Mouse (Mus musculus) MEL (cell line): Measurements from ENCODE around the gene Slc25a48. TPM values are rescaled to one million over a fixed set of nuclear protein-coding genes. Genes with fewer than 3 reads are reported as not detected.

Experiments used
- DNase-seq: peaks from one replicate; pipeline ENCODE4 v3.0.0; 2011; ENCODE audit warnings: low read depth, low spot score
- H3K27ac ChIP-seq: 2 replicates; pipeline ENCODE4 v1.5.1; 2012; ENCODE audit warnings: low read depth, mild to moderate bottlenecking, control low read depth, low read length, moderate library complexity; ENCODE audit not compliant: control insufficient read depth
- H3K27me3 ChIP-seq, 2 experiments: fragments of 150-350 bp in 1 of 2; sonication (generic) in 1 of 2; 2 replicates each; pipeline ENCODE4 v1.6.1; 2012; ENCODE audit warnings: low read length in 2 of 2, mild to moderate bottlenecking in 2 of 2, improper control_type of control experiment in 1 of 2, moderate library complexity in 1 of 2; ENCODE audit not compliant: insufficient read depth in 2 of 2, control insufficient read depth in 1 of 2
- H3K36me3 ChIP-seq, 2 experiments: 2 replicates each; pipeline ENCODE4 v1.6.1; 2012 to 2014; ENCODE audit warnings: low read length in 2 of 2, improper control_type of control experiment in 1 of 2, inconsistent platforms in 1 of 2, mild to moderate bottlenecking in 1 of 2; ENCODE audit not compliant: insufficient read depth in 2 of 2, control insufficient read depth in 1 of 2
- H3K4me1 ChIP-seq, 2 experiments: fragments of 150-350 bp in 1 of 2; sonication (generic) in 1 of 2; 2 replicates each; pipeline ENCODE4 v1.6.1; 2012; ENCODE audit warnings: low read length in 2 of 2, improper control_type of control experiment in 1 of 2, mild to moderate bottlenecking in 1 of 2; ENCODE audit not compliant: insufficient read depth in 2 of 2, control insufficient read depth in 1 of 2
- H3K4me3 ChIP-seq, 2 experiments: fragments of 150-350 bp in 1 of 2; sonication (generic) in 1 of 2; 2 replicates each; pipeline ENCODE4 v1.5.1; 2012; ENCODE audit warnings: low read depth in 2 of 2, low read length in 2 of 2, mild to moderate bottlenecking in 2 of 2, moderate library complexity in 2 of 2, control low read depth in 1 of 2, improper control_type of control experiment in 1 of 2; ENCODE audit not compliant: control insufficient read depth in 1 of 2, insufficient read depth in 1 of 2
- H3K79me2 ChIP-seq: 2 replicates; pipeline ENCODE4 v1.6.1; 2012; ENCODE audit warnings: mild to moderate bottlenecking, low read length, moderate library complexity; ENCODE audit not compliant: control insufficient read depth, poor library complexity, insufficient read depth
- H3K9ac ChIP-seq: 2 replicates; pipeline ENCODE4 v1.6.1; 2012; ENCODE audit warnings: low read depth, mild to moderate bottlenecking, control low read depth, low read length, moderate library complexity; ENCODE audit not compliant: control insufficient read depth, poor library complexity, severe bottlenecking
- H3K9me3 ChIP-seq: fragments of 150-350 bp; sonication (generic); replicated peaks from 2 replicates; pipeline ENCODE4 v1.6.1; 2012; ENCODE audit warnings: mild to moderate bottlenecking, low read length, improper control_type of control experiment, moderate library complexity; ENCODE audit not compliant: insufficient read depth
- BHLHE40 ChIP-seq: IDR thresholded peaks from 2 replicates; pipeline ENCODE4 v1.6.1; 2012; ENCODE audit warnings: low read depth, mild to moderate bottlenecking, inconsistent platforms, low read length, improper control_type of control experiment, borderline replicate concordance
- CHD1 ChIP-seq: IDR thresholded peaks from 2 replicates; pipeline ENCODE4 v1.6.1; 2012; ENCODE audit warnings: low read depth, mild to moderate bottlenecking, inconsistent platforms, low read length, improper control_type of control experiment
- E2F4 ChIP-seq: IDR thresholded peaks from 2 replicates; pipeline ENCODE4 v1.6.1; 2011; ENCODE audit warnings: low read depth, low read length, improper control_type of control experiment, borderline replicate concordance
- EP300 ChIP-seq, 2 experiments: IDR thresholded peaks; 2 replicates each; pipeline ENCODE4 v1.6.1; 2011; ENCODE audit warnings: improper control_type of control experiment in 2 of 2, low read length in 2 of 2, low read depth in 1 of 2, mild to moderate bottlenecking in 1 of 2
- ETS1 ChIP-seq: IDR thresholded peaks from 2 replicates; pipeline ENCODE4 v1.6.1; 2012; ENCODE audit warnings: low read depth, mild to moderate bottlenecking, inconsistent platforms, low read length, improper control_type of control experiment, moderate library complexity
- GABPA ChIP-seq: IDR thresholded peaks from 2 replicates; pipeline ENCODE4 v1.6.1; 2012; ENCODE audit warnings: low read depth, mild to moderate bottlenecking, inconsistent platforms, low read length, improper control_type of control experiment, moderate library complexity
- HCFC1 ChIP-seq: IDR thresholded peaks from 2 replicates; pipeline ENCODE4 v1.6.1; 2012; ENCODE audit warnings: low read depth, mild to moderate bottlenecking, inconsistent platforms, low read length, improper control_type of control experiment, moderate library complexity
- JUND ChIP-seq: IDR thresholded peaks from 2 replicates; pipeline ENCODE4 v1.6.1; 2011; ENCODE audit warnings: low read depth, mild to moderate bottlenecking, improper control_type of control experiment, low read length
- MAFK ChIP-seq: IDR thresholded peaks from 2 replicates; pipeline ENCODE4 v1.6.1; 2011; ENCODE audit warnings: low read depth, mild to moderate bottlenecking, low read length, improper control_type of control experiment, borderline replicate concordance
- MAX ChIP-seq: IDR thresholded peaks from 2 replicates; pipeline ENCODE4 v1.6.1; 2011; ENCODE audit warnings: low read length, improper control_type of control experiment
- MXI1 ChIP-seq: IDR thresholded peaks from 2 replicates; pipeline ENCODE4 v1.6.1; 2011; ENCODE audit warnings: mild to moderate bottlenecking, low read depth, low read length, improper control_type of control experiment
- MYC ChIP-seq: IDR thresholded peaks from 2 replicates; pipeline ENCODE4 v1.6.1; 2011; ENCODE audit warnings: low read depth, mild to moderate bottlenecking, low read length, improper control_type of control experiment, moderate library complexity
- NELFE ChIP-seq: IDR thresholded peaks from 2 replicates; pipeline ENCODE4 v1.6.1; 2011; ENCODE audit warnings: low read depth, low read length, improper control_type of control experiment
- NRF1 ChIP-seq: IDR thresholded peaks from 2 replicates; pipeline ENCODE4 v1.6.1; 2014; ENCODE audit warnings: low read depth, mild to moderate bottlenecking, inconsistent platforms, low read length, improper control_type of control experiment, moderate library complexity; ENCODE audit not compliant: poor library complexity, insufficient read depth, severe bottlenecking
- POLR2AphosphoS5 ChIP-seq: IDR thresholded peaks from 2 replicates; pipeline ENCODE4 v1.6.1; 2012; ENCODE audit warnings: low read depth, borderline replicate concordance, mild to moderate bottlenecking, inconsistent platforms, low read length, moderate library complexity, mixed read lengths
- RAD21 ChIP-seq: IDR thresholded peaks from 2 replicates; pipeline ENCODE4 v1.6.1; 2011; ENCODE audit warnings: mild to moderate bottlenecking, low read depth, low read length, improper control_type of control experiment
- SIN3A ChIP-seq: IDR thresholded peaks from 2 replicates; pipeline ENCODE4 v1.6.1; 2012; ENCODE audit warnings: low read length, improper control_type of control experiment, inconsistent platforms
- SMC3 ChIP-seq: IDR thresholded peaks from 2 replicates; pipeline ENCODE4 v1.6.1; 2011; ENCODE audit warnings: low read depth, low read length, improper control_type of control experiment
- TCF12 ChIP-seq: IDR thresholded peaks from 2 replicates; pipeline ENCODE4 v1.6.1; 2014; ENCODE audit warnings: low read depth, mild to moderate bottlenecking, inconsistent platforms, low read length, improper control_type of control experiment, moderate library complexity
- UBTF ChIP-seq: IDR thresholded peaks from 2 replicates; pipeline ENCODE4 v1.6.1; 2012; ENCODE audit warnings: low read depth, mild to moderate bottlenecking, inconsistent platforms, low read length, improper control_type of control experiment, moderate library complexity, borderline replicate concordance; ENCODE audit not compliant: insufficient read depth
- USF1 ChIP-seq: IDR thresholded peaks from 2 replicates; pipeline ENCODE4 v1.6.1; 2014; ENCODE audit warnings: low read depth, mild to moderate bottlenecking, inconsistent platforms, low read length, improper control_type of control experiment, moderate library complexity
- USF2 ChIP-seq, 2 experiments: IDR thresholded peaks; 2 replicates each; pipeline ENCODE4 v1.6.1; 2011 to 2012; ENCODE audit warnings: improper control_type of control experiment in 2 of 2, low read length in 2 of 2, borderline replicate concordance in 1 of 2, inconsistent platforms in 1 of 2, low read depth in 1 of 2, mild to moderate bottlenecking in 1 of 2; ENCODE audit not compliant: insufficient read depth in 1 of 2
- ZC3H11A ChIP-seq: IDR thresholded peaks from 2 replicates; pipeline ENCODE4 v1.6.1; 2012; ENCODE audit warnings: low read depth, mild to moderate bottlenecking, inconsistent platforms, low read length, improper control_type of control experiment
- ZMIZ1 ChIP-seq: IDR thresholded peaks from 2 replicates; pipeline ENCODE4 v1.6.1; 2012; ENCODE audit warnings: low read depth, mild to moderate bottlenecking, inconsistent platforms, low read length, improper control_type of control experiment, moderate library complexity
- ZNF384 ChIP-seq: IDR thresholded peaks from 2 replicates; pipeline ENCODE4 v1.6.1; 2012; ENCODE audit warnings: low read depth, mild to moderate bottlenecking, inconsistent platforms, low read length, improper control_type of control experiment
- polyA plus RNA-seq, 2 experiments: library from polyadenylated mRNA; stranded (reverse) in 1 of 2; unstranded in 1 of 2; fragments of >175 nt in 1 of 2; fragments of >200 nt in 1 of 2; gene quantifications; 2 replicates each; pipeline versions ENCODE4 v1.2.1 to v1.2.4; 2012; ENCODE audit warnings: low replicate concordance in 2 of 2, low read depth in 1 of 2; ENCODE audit not compliant: insufficient read length in 2 of 2, insufficient read depth in 1 of 2, missing spikeins in 1 of 2
- total RNA-seq: library from RNA; depleted of rRNA; stranded (reverse); fragments of 300-350 nt; gene quantifications from 2 replicates; pipeline ENCODE4 v1.2.3, GENCODE M21; 2012

Gene Slc25a48
- total and polyA plus RNA-seq, 3 experiments = not detected

GRCm38 (mm10) chr13:56404511-56405140 is 33.5 kb upstream of the Slc25a48 start:
- Histone ChIP-seq H3K4me3 (no peak overlapping the region), H3K9me3 (no peaks in the 10 kb centered on the region), H3K79me2 (no peaks in the 10 kb centered on the region), H3K27ac (no peak overlapping the region), H3K9ac (no peak overlapping the region), H3K36me3 (no peaks in the 10 kb centered on the region), H3K4me1 (no peaks in the 10 kb centered on the region)
- TF ChIP-seq USF1 (no peak), NELFE (no peak), ZNF384 (no peak), USF2 (IDR thresholded peaks at IDR 0.05; ENCODE audit: borderline replicate concordance in 1 of 2, insufficient read depth in 1 of 2, low read depth in 1 of 2, low read length in 2 of 2) (no peak), CHD1 (no peak), ETS1 (no peak), ZC3H11A (no peak), ZMIZ1 (no peak), NRF1 (no peak), RAD21 (no peak), MAX (no peak), TCF12 (no peak), MXI1 (no peak)
- TF ChIP-seq, all 39 proteins: peak for 0
- no peak for DNase-seq
- no peaks in the 10 kb centered on the region for H3K27me3 ChIP-seq

GRCm38 (mm10) chr13:56412286-56412873 is 25.8 kb upstream of the Slc25a48 start:
- H3K36me3 ChIP-seq = no peaks in the 10 kb centered on the region
- H3K27me3 ChIP-seq = no peaks in the 10 kb centered on the region
- no peaks in the 10 kb centered on the region for H3K79me2 ChIP-seq
- no peak overlapping the region for H3K4me3 ChIP-seq
- no peak overlapping the region for H3K9ac ChIP-seq
- TF ChIP-seq UBTF (no peak), MXI1 (no peak), JUND (no peak), SIN3A (no peak), GABPA (no peak), NRF1 (no peak), RAD21 (no peak), MYC (no peak), MAFK (no peak), SMC3 (no peak), ZNF384 (no peak), TCF12 (no peak), BHLHE40 (no peak), EP300 (IDR thresholded peaks at IDR 0.05; ENCODE audit: low read depth in 1 of 2, low read length in 2 of 2) (no peak), POLR2AphosphoS5 (no peak), USF2 (IDR thresholded peaks at IDR 0.05; ENCODE audit: borderline replicate concordance in 1 of 2, insufficient read depth in 1 of 2, low read depth in 1 of 2, low read length in 2 of 2) (no peak), E2F4 (no peak), HCFC1 (no peak)
- DNase-seq = no peak
- no peaks in the 10 kb centered on the region for H3K9me3 ChIP-seq
- H3K4me1 ChIP-seq = no peaks in the 10 kb centered on the region
- H3K27ac ChIP-seq = no peak overlapping the region
